Mouse (Mus musculus): Measurements from ENCODE around the gene Msln. TPM values are rescaled to one million over a fixed set of nuclear protein-coding genes. Genes with fewer than 3 reads are reported as not detected.
"Not testable (repeated sequence)": the region's sequence is repeated elsewhere in the genome, so short reads cannot be mapped to it uniquely, and the experiment has no call there.

Msln gene
- polyA plus RNA-seq, 1 experiment = 34.7 TPM

DNA sequence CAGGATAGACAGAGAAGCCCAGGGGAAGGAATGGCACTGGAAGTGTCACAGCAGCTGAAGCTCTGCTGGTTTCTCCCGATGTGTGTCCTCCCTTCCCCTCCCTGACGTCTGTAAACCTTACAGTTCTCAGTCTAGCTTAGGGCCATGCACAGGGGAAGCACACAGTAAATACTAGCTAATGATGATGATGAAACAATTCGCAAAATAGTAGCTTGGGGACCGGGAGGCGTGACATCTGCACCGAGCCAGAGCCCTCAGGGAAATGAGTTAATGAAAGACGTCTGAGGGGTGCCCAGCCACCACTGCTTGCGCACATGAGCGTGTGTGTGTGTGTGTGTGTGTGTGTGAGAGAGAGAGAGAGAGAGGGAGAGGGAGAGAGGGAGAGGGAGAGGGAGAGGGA, 15.2 kb upstream of the Msln start:
- DNase-seq (ENCODE audit: low read depth) = no peak

- no peak for DNase-seq (ENCODE audit: low read depth)
Observed at GRCm38 (mm10) chr17:25765886-25766285, 11.7 kb upstream of the Msln start.

DNA sequence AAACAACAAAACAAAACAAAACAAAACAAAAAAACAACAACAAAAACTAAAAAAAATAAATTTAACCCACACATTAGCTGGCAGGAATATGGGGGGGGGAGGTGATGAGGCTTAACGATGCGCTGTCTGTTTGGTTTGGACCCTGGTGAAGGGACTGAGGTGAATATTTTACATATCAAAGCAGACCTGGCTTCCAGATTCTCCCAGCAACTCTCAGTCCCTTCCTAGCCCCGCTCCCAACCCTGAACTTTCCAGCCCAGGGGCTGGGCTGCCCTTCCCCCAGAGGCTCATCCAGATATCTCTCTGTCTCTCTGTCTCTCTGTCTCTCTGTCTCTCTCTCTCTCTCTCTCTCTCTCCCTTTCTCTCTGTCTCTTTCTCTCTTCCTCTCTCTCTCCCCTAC, 8.4 kb upstream of the Msln start:
- DNase-seq (ENCODE audit: low read depth) = no peak

DNA sequence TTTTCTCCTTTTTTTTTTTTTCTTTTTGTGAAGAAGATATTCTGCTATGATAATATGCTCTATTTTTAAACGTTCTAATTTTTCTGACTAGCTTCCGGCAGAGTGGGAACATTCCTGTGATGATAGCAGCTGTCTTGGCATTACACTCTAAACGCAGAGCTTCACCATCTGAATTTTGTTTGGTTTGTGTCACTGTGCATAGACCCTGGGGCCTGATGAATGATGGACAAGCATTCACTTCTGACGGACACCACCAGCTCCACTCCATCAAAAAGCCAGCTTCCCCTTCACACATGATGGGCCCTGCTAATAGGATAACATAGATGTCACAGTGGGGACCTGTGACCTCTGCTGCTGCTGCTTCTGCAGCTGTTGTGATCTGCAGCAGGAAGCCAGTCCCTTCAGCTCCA, 7.4 kb upstream of the Msln start:
- DNase-seq (ENCODE audit: low read depth) = no peak

DNA sequence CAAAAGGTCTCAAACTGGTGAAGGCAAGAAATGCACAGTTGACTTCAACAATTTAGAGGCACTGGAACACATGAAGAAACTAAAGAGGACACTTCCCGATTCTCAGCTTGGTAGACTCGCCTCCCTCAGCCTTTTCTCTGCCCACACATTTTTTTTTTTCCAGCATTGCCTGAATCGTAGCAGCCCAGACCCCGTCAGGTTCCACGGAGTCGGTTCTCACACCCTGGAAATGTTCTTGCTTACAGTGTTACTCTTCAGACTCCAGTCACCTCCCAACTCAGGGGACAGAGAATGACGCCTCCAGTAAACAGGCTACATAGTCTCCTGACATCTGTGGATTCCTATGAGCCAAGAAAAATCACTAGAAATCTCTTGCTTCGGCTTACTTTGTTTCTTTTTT, 6.0 kb upstream of the Msln start:
- DNase-seq (ENCODE audit: low read depth) = no peak

DNA sequence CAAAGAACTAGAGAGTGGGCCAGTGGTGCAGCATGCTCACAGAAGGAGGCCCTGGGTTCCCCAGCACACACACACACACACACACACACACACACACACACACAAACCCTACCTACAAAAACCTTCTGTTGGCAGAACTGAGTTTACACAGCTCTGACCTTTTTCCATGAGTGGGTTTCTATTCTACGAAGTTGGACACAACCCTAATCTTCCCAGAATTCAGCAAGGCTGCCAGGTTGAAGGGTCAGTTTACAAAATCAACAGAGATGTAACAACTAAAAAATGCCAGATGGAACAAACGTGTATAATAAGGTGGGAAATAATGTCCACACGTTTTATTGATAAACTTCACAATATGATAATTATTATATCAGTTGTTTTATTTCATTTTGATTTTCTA, 3.5 kb upstream of the Msln start:
- DNase-seq (ENCODE audit: low read depth) = no peak

DNA sequence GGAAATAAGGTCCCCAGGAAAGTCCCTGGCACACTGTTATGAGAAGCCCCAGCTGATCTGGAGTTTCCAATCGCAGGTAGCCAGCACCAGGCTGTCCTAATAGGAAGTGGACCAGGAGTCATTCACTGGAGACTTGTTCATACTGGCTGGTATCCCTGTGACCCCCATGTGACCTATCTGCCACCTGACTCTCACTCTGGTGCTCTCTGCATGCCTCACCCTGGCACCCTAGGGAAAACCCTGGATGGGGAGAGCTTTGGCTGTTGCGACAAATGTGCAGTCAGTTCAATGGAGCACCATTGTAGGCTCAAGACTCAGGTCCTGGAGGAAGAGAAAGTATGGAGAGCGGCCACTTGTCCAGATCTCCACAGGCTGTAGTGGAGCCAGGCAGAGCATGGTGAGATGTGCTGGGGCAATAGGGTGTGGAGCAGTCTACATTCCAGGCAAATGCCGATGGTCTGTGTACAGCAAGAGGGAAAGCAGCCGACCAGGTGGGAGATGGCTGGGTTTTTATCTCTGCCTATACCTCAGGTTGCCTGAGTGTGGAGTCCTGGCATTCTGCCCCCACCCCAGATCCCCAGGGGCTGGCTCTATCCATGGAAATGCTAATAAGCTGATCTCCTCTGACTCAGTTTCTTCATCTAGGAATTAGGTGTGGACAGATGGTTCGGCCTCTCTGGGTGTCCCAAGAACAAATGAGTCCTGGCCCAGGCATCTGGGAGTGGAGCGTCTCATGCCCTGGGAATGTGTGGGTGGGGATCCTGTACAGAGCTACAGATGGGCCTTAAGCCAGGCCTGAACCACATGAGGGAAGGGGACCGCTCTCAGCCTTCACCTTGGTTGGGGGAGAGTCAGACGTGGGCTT, 2.4 kb upstream of the Msln start:
- DNase-seq (ENCODE audit: low read depth) = no peak

GRCm38 (mm10) chr17:25755627-25756377, 1.6 kb upstream of the Msln start:
- no peak for DNase-seq (ENCODE audit: low read depth)

GRCm38 (mm10) chr17:25755086-25755485, 908 bp upstream of the Msln start:
- no peak for DNase-seq (ENCODE audit: low read depth)

DNA sequence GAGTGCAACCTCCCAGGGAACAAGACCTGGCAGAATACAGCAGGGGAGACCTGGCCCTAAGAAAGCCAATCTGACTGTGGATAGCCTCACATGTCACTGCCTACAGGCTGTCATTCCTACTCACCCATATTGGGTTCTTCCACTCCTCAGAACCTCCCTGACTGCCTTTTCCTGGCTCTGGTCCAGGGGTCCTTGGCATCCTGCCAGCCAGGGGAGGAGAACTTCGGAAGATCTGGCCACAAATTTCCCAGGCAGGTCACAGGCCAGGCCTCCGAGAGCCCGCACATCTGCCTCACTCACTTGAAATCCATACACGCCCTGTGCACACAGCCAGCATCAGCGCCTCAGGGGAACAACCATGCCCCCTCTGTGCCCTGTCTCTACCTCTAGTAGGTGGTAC, 2.7 kb downstream of the Msln start:
- DNase-seq (ENCODE audit: low read depth) = no peak

GRCm38 (mm10) chr17:25749314-25749713, 4.9 kb downstream of the Msln start:
- no peak for DNase-seq (ENCODE audit: low read depth)

DNA sequence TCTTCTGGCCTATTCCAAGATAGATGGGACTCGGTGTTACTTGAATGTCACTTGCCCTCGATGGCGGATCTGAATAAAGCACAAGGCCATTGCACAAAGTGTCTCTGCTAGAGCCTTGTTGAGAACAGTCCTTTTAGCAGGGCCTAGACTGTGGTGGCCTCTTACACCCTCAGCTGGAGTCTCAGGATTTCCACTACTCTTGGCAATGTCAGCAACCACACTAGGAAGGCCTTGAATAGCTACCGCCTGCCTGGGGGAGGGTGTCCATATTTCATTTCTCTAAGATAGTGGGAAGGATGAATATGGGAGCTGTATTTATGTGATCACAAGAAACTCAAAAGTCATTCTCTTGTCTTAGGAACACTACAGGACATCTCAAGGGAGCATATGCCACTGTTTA, 5.9 kb downstream of the Msln start:
- no peak for DNase-seq (ENCODE audit: low read depth)

GRCm38 (mm10) chr17:25744311-25744710, 9.9 kb downstream of the Msln start:
- no peak for DNase-seq (ENCODE audit: low read depth)

- DNase-seq (ENCODE audit: low read depth) = no peak
Observed at GRCm38 (mm10) chr17:25743831-25744230, 10.3 kb downstream of the Msln start.

- not testable (repeated sequence) for DNase-seq (ENCODE audit: low read depth)
Observed at GRCm38 (mm10) chr17:25741471-25741870, 12.7 kb downstream of the Msln start.

GRCm38 (mm10) chr17:25738861-25739260, 15.3 kb downstream of the Msln start:
- DNase-seq (ENCODE audit: low read depth) = no peak

GRCm38 (mm10) chr17:25735745-25736144, 18.4 kb downstream of the Msln start, which contains the start of gene Mslnl:
TSS of gene Mslnl (plus strand) at chr17:25736042.
- no peak for DNase-seq (ENCODE audit: low read depth)

DNA sequence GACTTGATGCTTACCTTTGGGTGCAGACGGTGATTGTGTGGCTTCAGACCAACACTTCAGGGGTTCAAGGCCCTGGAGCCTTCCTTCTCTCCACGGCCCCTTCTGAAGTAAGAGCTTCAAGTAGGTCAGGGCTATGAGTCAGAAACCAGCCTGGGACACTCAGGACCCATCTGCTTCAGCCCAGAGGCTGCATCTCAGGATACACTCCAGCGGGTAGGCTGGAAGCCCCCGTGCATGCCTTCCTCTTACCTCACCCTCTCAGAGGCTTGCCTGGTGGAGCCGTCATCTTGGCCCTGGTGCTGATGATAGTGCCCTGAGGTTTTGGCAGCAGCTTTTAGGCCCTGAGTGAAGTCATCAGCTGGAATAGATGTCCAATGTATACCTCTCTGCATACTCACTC, 18.9 kb downstream of the Msln start:
- DNase-seq (ENCODE audit: low read depth) = no peak

- peak; percentile 22 for DNase-seq (ENCODE audit: low read depth)
Observed at GRCm38 (mm10) chr17:25732082-25732481, 22.1 kb downstream of the Msln start.

DNA sequence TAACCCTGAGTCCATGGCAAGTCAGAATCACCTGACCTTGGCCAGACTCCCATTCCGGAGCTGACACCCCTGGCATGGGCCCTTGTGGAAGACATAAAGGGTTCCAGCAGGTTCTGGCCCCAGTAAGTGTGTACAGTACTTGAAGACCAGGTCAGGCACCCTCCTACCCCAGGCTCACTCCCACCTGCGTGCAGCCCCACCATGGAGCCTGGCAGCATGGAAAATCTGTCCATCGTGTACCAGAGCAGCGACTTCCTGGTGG, 26.2 kb downstream of the Msln start:
- DNase-seq (ENCODE audit: low read depth) = no peak

- DNase-seq (ENCODE audit: low read depth) = peak; percentile 98
Observed at GRCm38 (mm10) chr17:25727265-25728008, 26.7 kb downstream of the Msln start, which contains the start of the genes Chtf18 and Rpusd1. TSS of gene Chtf18 (minus strand) at chr17:25727419. TSS of gene Rpusd1 (plus strand) at chr17:25727670.

GRCm38 (mm10) chr17:25725264-25725663, 28.9 kb downstream of the Msln start:
- DNase-seq (ENCODE audit: low read depth) = no peak

Data from gonadal fat pad, adult 2 months (tissue).